Comparison of ENCODE assay signal across 29 mouse cellular contexts in genomic region chr9:104582675-104583074, GRCm38 (mm10). TPM values are rescaled to one million over a fixed set of nuclear protein-coding genes. Genes with fewer than 3 reads are reported as not detected.
A peak's percentile ranks its signal among the peaks of the same experiment; 100 is the strongest.
DNase-seq lines count a peak whose midpoint lies in the region; ATAC-seq and TF ChIP-seq lines count a peak whose summit lies in the region.
"Had no signal": no experiment of that assay in that cellular context is flagged by ENCODE, and none has a peak within 500 bp of the region (broad histone marks: within the 10 kb centered on the region; RNA-seq: fewer than 3 reads in every experiment).

No protein-coding gene starts in this region.

- no peak for DNase-seq in kidney, adult 18-20 months
- DNase-seq in stomach, postnatal 0 days (ENCODE audit: low spot score) = no peak
- DNase-seq in lung, postnatal 10 days = peak; percentile 32
- DNase-seq in ovary, postnatal 10 days (ENCODE audit: low spot score) = no peak
- no peak for DNase-seq in heart, adult 8-10 months (ENCODE audit: low spot score)
- DNase-seq: adrenal gland, postnatal 14 days; cerebellum, adult 8-10 months; gastrocnemius, adult 2 months; retina, postnatal 1 day; right cerebral cortex, postnatal 25 days; thymus, postnatal 25 days had no signal

- no peaks in the 10 kb centered on the region for H3K27me3 ChIP-seq in kidney, embryonic 14.5 days (ENCODE audit: control insufficient read depth, insufficient read depth, low read length)
- H3K27me3 ChIP-seq in stomach, embryonic 14.5 days (ENCODE audit: control insufficient read depth, insufficient read depth, low read length) = no peaks in the 10 kb centered on the region
- no peaks in the 10 kb centered on the region for H3K27me3 ChIP-seq in stomach, postnatal 0 days (ENCODE audit: control insufficient read depth, insufficient read depth, low read length)
- H3K27me3 ChIP-seq: forebrain, embryonic 12.5 days; midbrain, embryonic 13.5 days; neural tube, embryonic 12.5 days had no signal

- no peak for TF ChIP-seq CTCF in stomach, postnatal 0 days (IDR thresholded peaks at IDR 0.05; ENCODE audit: low read depth)

- no peak overlapping the region; the same call in 1 of the 2 replicates for H3K4me2 ChIP-seq in kidney, embryonic 14.5 days (replicated peaks; ENCODE audit: low read depth, low read length)
- H3K4me2 ChIP-seq in stomach, embryonic 14.5 days (replicated peaks; ENCODE audit: low read depth, low read length) = no peak overlapping the region
- H3K4me2 ChIP-seq in stomach, postnatal 0 days (replicated peaks; ENCODE audit: low read depth) = no peak overlapping the region
- H3K4me2 ChIP-seq: embryonic facial prominence, embryonic 13.5 days; forebrain, embryonic 12.5 days; heart, embryonic 11.5 days; midbrain, embryonic 13.5 days; neural tube, embryonic 12.5 days had no signal

- H3K9me3 ChIP-seq in kidney, embryonic 14.5 days (ENCODE audit: control insufficient read depth, low read length) = no peaks in the 10 kb centered on the region
- H3K9me3 ChIP-seq in stomach, embryonic 14.5 days (ENCODE audit: control insufficient read depth, low read depth, low read length) = no peaks in the 10 kb centered on the region
- H3K9me3 ChIP-seq in stomach, postnatal 0 days (ENCODE audit: control insufficient read depth, low read length) = no peaks in the 10 kb centered on the region
- H3K9me3 ChIP-seq: embryonic facial prominence, embryonic 13.5 days; forebrain, embryonic 12.5 days; midbrain, embryonic 13.5 days; neural tube, embryonic 12.5 days had no signal

- no peaks in the 10 kb centered on the region for H3K36me3 ChIP-seq in kidney, embryonic 14.5 days (ENCODE audit: control insufficient read depth, insufficient read depth, low read length)
- H3K36me3 ChIP-seq in stomach, embryonic 14.5 days (ENCODE audit: control insufficient read depth, insufficient read depth, low read length) = no peaks in the 10 kb centered on the region
- H3K36me3 ChIP-seq in stomach, postnatal 0 days (ENCODE audit: control insufficient read depth, insufficient read depth, low read length) = no peaks in the 10 kb centered on the region
- H3K36me3 ChIP-seq: embryonic facial prominence, embryonic 13.5 days; forebrain, embryonic 12.5 days; midbrain, embryonic 13.5 days; neural tube, embryonic 12.5 days had no signal

- 0 out of 2 replicates have a peak, but pooled peaks cover 5% of the 10 kb centered on the region for H3K4me1 ChIP-seq in kidney, embryonic 14.5 days (ENCODE audit: control insufficient read depth, insufficient read depth, low read length)
- no peaks in the 10 kb centered on the region for H3K4me1 ChIP-seq in stomach, embryonic 14.5 days (ENCODE audit: control insufficient read depth, insufficient read depth, low read length)
- no peaks in the 10 kb centered on the region for H3K4me1 ChIP-seq in stomach, postnatal 0 days (replicated peaks; ENCODE audit: control insufficient read depth, insufficient read depth)
- H3K4me1 ChIP-seq: forebrain, embryonic 12.5 days; midbrain, embryonic 13.5 days; neural tube, embryonic 12.5 days had no signal

- peak; percentile 66; the same call in 1 of the 2 replicates for ATAC-seq in kidney, embryonic 14.5 days (ENCODE audit: low FRiP score, low TSS enrichment)
- peak; percentile 42; the same call in 1 of the 2 replicates for ATAC-seq in stomach, embryonic 14.5 days (ENCODE audit: insufficient number of reproducible peaks, insufficient read depth, low FRiP score, low read depth)
- ATAC-seq in stomach, postnatal 0 days (ENCODE audit: low FRiP score, low TSS enrichment) = no peak
- no peak for ATAC-seq in inflammation-experienced regulatory T-cells, adult 6 months
- ATAC-seq: hindbrain, embryonic 16.5 days; intestine, embryonic 16.5 days; midbrain, embryonic 13.5 days had no signal

- WGBS in kidney, embryonic 14.5 days = 19% methylated on average over 6 of the region's 6 CpGs
- 24% methylated on average over 6 of the region's 6 CpGs for WGBS in stomach, embryonic 14.5 days
- 37% methylated on average over 6 of the region's 6 CpGs for WGBS in stomach, postnatal 0 days

- H3K27ac ChIP-seq in kidney, embryonic 14.5 days (ENCODE audit: low read depth, low read length) = no peak overlapping the region
- H3K27ac ChIP-seq in stomach, embryonic 14.5 days (ENCODE audit: low read length) = no peak overlapping the region
- no peak overlapping the region for H3K27ac ChIP-seq in stomach, postnatal 0 days (replicated peaks)
- H3K27ac ChIP-seq: embryonic facial prominence, embryonic 13.5 days; forebrain, embryonic 12.5 days; gastrocnemius, adult 2 months; midbrain, embryonic 13.5 days; neural tube, embryonic 12.5 days had no signal

- H3K9ac ChIP-seq in kidney, embryonic 14.5 days (ENCODE audit: low read depth, low read length) = no peak overlapping the region
- no peak overlapping the region for H3K9ac ChIP-seq in stomach, embryonic 14.5 days (replicated peaks; ENCODE audit: low read depth, low read length)
- no peak overlapping the region for H3K9ac ChIP-seq in stomach, postnatal 0 days (ENCODE audit: low read length)
- H3K9ac ChIP-seq: embryonic facial prominence, embryonic 13.5 days; forebrain, embryonic 12.5 days; midbrain, embryonic 13.5 days; neural tube, embryonic 12.5 days had no signal

- TF ChIP-seq EP300 in stomach, postnatal 0 days (optimal IDR thresholded peaks at IDR 0.05) = no peak

- no peak overlapping the region for H3K4me3 ChIP-seq in kidney, embryonic 14.5 days (ENCODE audit: low read length)
- no peak overlapping the region for H3K4me3 ChIP-seq in stomach, embryonic 14.5 days (ENCODE audit: low read depth, low read length)
- no peak overlapping the region for H3K4me3 ChIP-seq in stomach, postnatal 0 days (ENCODE audit: low read depth, low read length)
- H3K4me3 ChIP-seq: embryonic facial prominence, embryonic 13.5 days; erythroblast, embryonic 14.5 days; forebrain, embryonic 12.5 days; gastrocnemius, adult 2 months; midbrain, embryonic 13.5 days; neural tube, embryonic 12.5 days had no signal

RNA-seq across cellular contexts. Expression of gene Cpne4, which starts 35.6 kb away (rescaled TPM):
- 0.26 TPM in 1 of 2 replicates, not detected in the other for polyA plus RNA-seq in kidney, embryonic 14.5 days (2014; fragmentation: Nextera tagmentation; extraction: Ambion mirVana)
- polyA plus RNA-seq in stomach, embryonic 14.5 days (2014; fragmentation: Nextera tagmentation; extraction: Ambion mirVana) = 0.31 and 0.48 TPM in 2 replicates
- 0.28 and 0.33 TPM in 2 replicates for polyA plus RNA-seq in stomach, postnatal 0 days (2015; fragmentation: Nextera tagmentation; extraction: Ambion mirVana)
- total RNA-seq in heart, adult 8-10 months (2022) = under 1 TPM; 0.25 to 0.40 (median 0.32) TPM
- not detected for polyA plus RNA-seq in inflammation-experienced regulatory T-cells, adult 6 months (2017; shearing (Covaris generic))
- total RNA-seq: common myeloid progenitor, adult 5-6 weeks; gastrocnemius, adult 2 months; granulocyte monocyte progenitor cell, adult 5-6 weeks; hematopoietic stem cell, adult 5-6 weeks; liver, adult 2 months; megakaryocyte, adult 5-6 weeks had no signal
- polyA plus RNA-seq: erythroblast, embryonic 14.5 days; limb, embryonic 11.5 days; liver, adult 2 months; liver, embryonic 16.5 days had no signal

Comparison
In these comparisons a context has a peak if more than half of its experiments do, and no peak if none do; other contexts are left out.
1. ATAC-seq: peak in kidney, embryonic 14.5 days (single experiment) and stomach, embryonic 14.5 days (single experiment); none in stomach, postnatal 0 days (single experiment) and inflammation-experienced regulatory T-cells, adult 6 months (single experiment).